Mouse (Mus musculus): ENCODE data around the gene Entpd5.

- TF ChIP-seq CTCF (IDR thresholded peaks at IDR 0.05), result no peak
- TF ChIP-seq EP300 (IDR thresholded peaks at IDR 0.05), result no peak
Measured at GRCm38 (mm10) chr12:84448181-84448580, 39.4 kb upstream of the Entpd5 start.
